Mouse (Mus musculus) telencephalon, adult 2 months (tissue): Measurements from ENCODE around the gene Hspb8.
"Not testable (repeated sequence)": the region's sequence is repeated elsewhere in the genome, so short reads cannot be mapped to it uniquely, and the experiment has no call there.

Experiments used
- DNase-seq: peaks from one replicate; pipeline ENCODE4 v3.0.0-alpha.2; 2011; ENCODE audit warnings: low read depth, low spot score

The Hspb8 gene

GRCm38 (mm10) chr5:116432871-116433270 lies 10.2 kb upstream of the Hspb8 start:
- no peak for DNase-seq

GRCm38 (mm10) chr5:116426701-116427100 lies 4.0 kb upstream of the Hspb8 start:
- DNase-seq: no peak

DNA sequence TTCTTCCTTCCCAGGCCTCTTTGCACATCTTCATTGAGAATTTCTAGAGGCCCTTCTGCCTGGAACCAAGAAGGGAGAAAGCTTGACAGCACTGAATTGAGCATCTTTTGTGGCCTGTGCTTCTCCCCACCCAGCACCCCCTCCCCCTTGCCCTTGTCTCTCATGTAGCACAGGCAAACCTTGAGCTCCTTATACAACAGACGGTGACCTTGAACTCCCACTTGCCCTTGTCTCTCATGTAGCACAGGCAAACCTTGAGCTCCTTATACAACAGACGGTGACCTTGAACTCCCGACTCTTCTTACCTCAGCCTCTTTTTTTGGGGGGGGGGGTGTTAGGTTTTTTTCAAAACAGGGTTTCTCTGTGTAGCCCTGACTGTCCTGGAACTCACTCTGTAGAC lies 3.0 kb upstream of the Hspb8 start:
- not testable (repeated sequence) for DNase-seq

GRCm38 (mm10) chr5:116425273-116425672 lies 2.6 kb upstream of the Hspb8 start:
- DNase-seq: no peak

DNA sequence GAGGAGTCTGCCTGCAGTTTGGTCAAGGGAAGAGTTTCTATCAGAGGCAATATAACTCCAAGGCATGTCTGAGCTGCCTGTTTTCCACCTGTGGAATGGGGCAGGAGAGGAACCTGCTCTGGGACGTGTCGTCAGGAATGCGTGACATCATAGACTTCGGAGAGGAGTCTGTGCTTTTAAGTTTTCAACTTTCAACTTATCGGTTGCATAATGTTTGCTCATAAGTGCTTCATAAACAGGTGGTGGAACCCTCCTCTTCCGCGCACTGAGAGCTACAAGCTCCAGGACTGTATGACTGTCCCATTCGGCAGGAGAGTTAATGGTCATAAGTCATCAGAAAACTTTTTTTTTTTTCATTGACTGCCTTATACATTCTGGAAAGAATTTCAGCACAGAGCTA lies 1.1 kb upstream of the Hspb8 start:
- DNase-seq: no peak

GRCm38 (mm10) chr5:116421791-116422481 lies 728 bp downstream of the Hspb8 start:
- DNase-seq: no peak

GRCm38 (mm10) chr5:116420759-116421225 lies 1.9 kb downstream of the Hspb8 start:
- DNase-seq: no peak

GRCm38 (mm10) chr5:116420213-116420612 lies 2.5 kb downstream of the Hspb8 start:
- no peak for DNase-seq

GRCm38 (mm10) chr5:116419322-116420045 lies 3.2 kb downstream of the Hspb8 start:
- no peak for DNase-seq

DNA sequence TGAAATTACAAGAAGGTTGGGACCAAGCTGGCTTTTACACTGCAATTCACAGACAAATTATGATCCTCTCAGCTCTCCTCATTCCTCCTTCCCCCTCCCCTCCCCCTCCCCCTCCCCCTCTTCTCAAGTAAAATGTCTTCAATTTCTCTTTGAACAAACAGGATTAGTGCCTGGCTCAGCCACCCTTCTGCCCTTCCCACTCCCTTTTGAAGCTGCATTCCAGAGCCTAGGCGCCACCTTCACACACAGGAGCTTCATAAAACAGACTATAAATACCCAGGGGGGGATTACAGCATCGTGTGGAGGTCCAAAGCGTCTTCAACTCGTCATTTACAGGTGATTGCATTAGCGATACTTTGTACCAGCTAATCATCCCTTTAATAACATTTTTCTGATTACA lies 6.5 kb downstream of the Hspb8 start:
- DNase-seq: no peak

DNA sequence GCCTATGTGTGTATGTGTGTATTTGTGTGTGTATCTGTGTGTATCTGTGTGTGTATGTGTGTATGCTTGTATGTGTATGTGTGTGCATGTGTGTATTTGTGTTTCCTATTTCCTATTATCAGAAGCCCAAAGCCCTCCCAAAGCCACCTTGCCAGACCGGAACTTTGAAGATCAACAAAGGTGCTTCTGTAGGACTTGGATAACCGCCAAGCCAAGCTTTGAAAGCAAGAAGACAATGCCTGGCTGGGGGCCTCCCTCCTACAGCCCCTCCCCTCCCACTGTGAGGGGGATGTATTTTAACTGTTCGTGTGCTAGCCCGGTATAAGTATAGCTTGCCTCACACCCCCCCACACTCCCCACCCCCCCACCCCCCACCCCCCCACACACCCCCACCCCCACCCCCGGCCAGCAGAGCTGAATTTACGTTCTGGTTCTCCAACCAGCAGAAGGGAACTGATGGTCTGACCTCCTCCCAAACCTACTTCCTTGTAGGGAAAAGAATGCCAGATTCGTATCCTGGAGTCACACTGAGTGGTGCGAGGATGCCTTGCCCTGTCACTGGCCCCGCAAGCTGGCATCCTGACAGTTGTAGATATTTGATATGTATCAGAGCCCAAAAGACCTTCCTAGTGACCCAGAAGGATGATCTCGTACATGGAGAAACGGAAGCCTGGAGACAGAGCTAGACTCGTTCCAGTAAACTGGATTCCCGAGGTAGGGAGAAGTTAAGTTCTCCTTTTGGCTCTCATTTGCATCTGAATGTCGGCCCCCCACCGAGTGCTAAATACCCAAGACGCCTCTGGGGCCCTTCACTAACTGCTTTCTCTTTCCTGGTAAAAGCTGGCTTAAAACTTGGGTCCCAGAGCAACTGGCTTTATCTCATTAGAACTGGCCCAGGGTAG lies 12.7 kb downstream of the Hspb8 start:
- no peak for DNase-seq

DNA sequence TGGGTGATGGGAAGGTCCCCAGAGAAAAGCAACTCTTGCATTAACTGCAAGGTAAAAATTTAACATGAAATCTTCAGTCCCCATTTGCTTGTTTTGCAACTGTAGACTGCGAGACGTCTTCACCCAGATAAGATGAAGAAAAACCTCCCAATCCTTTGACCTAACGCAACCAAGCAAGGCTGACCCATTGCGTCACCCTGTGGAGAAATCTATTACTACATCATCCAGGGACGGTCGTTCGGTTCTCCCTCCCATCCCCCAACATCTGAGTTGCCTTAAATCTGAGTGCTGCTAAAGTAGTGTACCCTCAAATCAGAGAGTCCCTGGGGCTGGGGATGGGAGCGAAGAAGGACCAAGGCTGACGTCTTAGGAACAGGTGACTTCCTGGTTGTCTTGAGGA lies 13.7 kb downstream of the Hspb8 start:
- no peak for DNase-seq

- DNase-seq: no peak
These were observed 14.7 kb downstream of the Hspb8 start for GRCm38 (mm10) chr5:116407936-116408335.

DNA sequence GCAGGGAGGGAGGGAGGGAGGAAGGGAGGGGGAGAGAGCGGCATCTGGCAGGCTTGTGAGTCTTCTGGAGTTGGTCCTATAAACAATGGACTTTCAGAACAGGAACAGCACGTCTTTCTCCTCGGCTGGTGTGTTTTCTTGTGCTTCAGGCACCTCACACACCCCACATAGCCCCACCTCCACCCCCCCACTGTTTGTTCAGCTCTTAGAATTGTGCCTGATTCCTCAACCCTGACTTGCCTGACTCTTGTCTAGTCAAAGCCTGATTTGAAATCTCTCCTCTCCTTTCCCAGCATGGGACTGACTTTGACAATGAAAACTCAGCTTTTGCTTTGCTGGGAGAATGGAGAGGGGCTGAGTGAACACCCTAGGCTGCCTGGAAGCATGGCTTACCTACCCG lies 15.3 kb downstream of the Hspb8 start:
- DNase-seq: no peak

- no peak for DNase-seq
These were observed 16.2 kb downstream of the Hspb8 start for GRCm38 (mm10) chr5:116406507-116406906.

DNA sequence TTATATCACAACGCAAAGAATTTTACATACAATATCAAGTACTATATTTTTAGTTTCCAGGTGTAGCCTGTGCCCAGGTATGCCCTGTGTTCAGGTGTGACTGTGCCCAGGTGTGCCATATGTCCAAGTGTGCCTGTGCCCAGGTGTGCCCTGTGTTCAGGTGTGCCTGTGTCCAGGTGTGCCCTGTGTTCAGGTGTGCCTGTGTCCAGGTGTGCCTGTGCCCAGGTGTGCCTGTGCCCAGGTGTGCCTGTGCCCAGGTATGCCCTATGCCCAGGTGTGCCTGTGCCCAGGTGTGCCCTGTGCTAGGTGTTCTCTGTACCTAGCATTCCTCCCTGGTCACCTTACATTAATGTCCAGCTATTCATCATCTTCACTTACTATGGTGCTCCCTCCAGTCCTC lies 16.7 kb downstream of the Hspb8 start:
- no peak for DNase-seq

- DNase-seq: no peak
These were observed 18.6 kb downstream of the Hspb8 start for GRCm38 (mm10) chr5:116404063-116404462.

DNA sequence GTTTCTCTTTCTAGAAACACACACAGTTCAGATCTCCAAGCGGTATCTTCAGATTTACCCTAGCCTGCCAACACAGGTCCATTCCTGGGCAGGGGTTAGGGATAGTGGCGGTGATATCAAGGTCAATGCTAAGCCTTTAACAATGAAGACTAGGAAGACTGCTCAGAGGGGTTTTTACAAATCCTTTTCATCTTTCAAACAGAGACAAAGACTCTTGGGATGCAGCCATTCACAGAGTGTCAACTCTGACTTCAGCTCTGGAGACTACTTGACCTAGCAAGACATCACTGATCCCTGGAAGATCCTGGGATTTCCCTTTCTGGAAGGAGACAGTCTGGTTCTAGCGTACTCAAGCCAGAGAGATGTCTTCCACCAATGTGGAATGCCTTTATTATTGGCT lies 21.9 kb downstream of the Hspb8 start:
- DNase-seq: no peak

DNA sequence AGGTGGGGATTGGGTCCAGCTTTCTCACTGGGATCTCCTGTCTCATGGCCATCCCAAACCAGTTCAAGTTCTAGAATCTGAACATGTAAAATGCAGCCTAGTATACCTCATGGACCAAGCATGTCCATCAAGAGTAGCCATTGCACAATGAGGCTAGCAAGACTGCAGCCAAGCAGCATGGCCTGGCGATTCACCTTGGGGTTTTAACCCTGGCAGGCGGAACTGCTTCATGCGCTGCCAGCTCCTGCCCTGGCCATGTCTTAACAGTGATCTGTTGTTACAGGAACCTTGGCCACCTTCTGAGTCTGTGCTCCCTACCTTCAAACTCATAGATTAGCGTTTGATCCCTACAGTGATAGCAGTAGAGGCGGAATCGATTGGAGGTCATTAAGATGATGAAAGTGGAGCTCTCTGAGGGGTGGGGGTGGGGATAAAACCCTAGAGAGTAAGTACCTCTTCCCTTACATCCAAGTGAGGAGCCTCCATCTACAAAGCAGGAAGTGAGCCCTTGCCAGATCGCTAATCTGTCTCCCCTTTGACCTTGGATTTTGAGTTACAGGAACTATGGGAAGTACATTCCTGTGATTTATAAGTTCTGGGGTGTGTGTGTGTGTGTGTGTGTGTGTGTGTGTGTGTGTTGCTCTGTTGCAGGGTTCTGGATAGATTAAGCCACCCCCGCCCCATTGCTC lies 22.5 kb downstream of the Hspb8 start:
- no peak for DNase-seq

DNA sequence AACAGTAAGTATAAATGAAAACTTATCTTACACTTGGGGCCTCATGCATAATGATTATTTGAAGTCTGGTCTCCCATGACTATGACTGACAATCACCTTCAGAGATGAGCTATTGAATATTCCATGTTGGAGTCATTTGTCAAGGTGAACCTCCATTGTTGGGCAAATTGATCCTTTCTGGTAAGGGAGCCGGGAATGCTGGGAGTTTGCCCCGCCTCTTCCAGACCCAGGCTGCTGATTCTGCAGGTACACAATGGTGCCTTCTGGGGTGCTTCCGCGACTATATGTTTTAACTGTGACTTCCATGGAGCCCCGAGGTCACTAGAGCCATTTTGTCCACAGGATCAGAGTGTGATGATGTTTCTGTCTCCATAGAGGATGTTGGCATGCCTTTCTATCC lies 26.6 kb downstream of the Hspb8 start:
- no peak for DNase-seq

- no peak for DNase-seq
These were observed 30.1 kb downstream of the Hspb8 start for GRCm38 (mm10) chr5:116392603-116393002.
